Mouse (Mus musculus) adrenal gland, postnatal 10 days (tissue): ENCODE results near the gene Nop53. TPM values are rescaled to one million over a fixed set of nuclear protein-coding genes. Genes with fewer than 3 reads are reported as not detected.
A peak's percentile ranks its signal among the peaks of the same experiment; 100 is the strongest.
"Not testable (repeated sequence)": the region's sequence is repeated elsewhere in the genome, so short reads cannot be mapped to it uniquely, and the experiment has no call there.

Experiments used
- DNase-seq: peaks from one replicate; pipeline ENCODE4 v3.0.0; 2021; ENCODE audit warnings: mixed read lengths
- total RNA-seq, 2 experiments: library from RNA; stranded (reverse); gene quantifications; 2 replicates each; pipeline ENCODE4 v1.2.3; 2021

Gene Nop53
- total RNA-seq, 2 experiments from 2014 or later: 198 to 201 TPM

DNA sequence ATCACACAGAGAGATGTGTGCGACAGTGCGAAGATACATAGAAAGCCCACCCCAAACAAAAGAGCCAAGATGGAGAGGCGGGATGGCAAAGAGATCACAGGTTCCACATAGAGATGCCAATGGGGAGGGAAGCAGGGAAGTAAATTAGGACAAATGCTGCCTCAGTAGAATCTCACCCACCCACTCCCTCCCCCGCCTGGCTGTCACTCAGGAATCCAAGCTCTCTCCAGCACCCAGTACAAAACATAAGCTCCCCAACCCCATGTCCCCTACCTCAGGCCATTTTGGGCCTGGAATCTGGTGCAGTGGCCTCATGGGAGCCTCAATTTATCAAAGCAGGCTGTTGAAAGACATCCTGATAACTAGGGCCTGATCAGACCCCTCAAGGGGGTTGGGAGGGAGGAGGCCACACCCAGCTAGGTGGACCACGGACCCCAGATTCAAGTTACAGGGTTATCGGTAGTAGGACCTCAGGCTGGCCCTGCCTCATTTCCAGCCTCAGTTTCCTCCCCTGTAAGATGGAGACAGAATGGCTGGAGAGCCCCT, 25.2 kb downstream of the Nop53 start:
- DNase-seq: no peak

DNA sequence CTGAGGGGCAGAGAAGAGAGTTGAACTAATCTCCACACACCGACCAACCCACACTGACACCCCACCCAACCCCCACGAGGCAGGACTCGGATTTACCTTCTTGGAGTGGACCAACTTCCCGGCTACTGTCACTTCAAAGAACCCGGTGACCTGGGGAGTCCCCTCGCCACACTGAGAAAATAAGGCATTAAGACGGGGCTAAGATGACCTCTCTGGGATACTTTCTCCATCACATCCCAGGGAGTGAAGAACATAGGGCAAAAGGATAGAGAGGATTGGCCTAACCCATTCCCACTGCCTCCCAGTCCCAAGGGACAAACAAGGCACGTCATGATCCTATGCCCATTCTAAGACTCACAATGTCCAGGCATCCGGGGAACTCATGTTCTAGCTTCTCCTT, 25.9 kb downstream of the Nop53 start:
- no peak for DNase-seq

DNA sequence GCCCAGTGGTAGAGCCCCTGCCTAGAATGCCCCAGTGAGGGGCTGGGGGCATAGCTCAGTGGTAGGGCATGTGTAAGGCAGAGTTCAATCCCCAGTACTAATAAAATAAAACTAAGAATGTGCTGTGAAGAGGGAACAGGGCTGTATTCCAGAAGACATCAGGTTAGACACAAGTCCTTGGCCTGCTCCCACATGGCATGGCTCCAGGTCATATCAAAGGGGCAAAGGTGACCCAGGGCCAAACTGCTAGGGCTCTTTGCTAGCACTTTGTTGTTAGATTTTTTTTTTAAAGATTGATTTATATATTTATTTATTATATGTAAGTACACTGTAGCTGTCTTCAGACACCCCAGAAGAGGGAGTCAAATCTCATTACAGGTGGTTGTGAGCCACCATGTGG, 27.5 kb downstream of the Nop53 start:
- DNase-seq: peak; percentile 65

DNA sequence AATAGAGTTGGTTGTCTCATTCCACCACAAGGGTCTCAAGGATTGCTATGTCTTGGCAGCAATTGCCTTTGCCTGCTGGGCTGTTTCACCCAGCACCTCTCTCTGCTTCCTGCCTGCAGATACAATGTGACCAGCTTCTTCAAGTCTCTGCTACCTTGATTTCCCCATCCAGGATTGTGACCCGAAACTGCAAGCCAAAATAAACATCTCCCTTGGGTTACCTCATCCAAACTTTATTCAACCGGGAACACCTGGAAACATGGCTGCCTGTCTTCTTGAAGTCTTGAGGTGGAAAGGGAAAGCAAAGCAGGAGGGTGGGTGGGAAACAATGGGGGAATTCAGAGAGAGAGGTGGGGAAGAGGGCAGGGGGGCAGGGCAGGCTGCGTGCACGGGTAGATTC, 28.9 kb downstream of the Nop53 start:
- DNase-seq: no peak

DNA sequence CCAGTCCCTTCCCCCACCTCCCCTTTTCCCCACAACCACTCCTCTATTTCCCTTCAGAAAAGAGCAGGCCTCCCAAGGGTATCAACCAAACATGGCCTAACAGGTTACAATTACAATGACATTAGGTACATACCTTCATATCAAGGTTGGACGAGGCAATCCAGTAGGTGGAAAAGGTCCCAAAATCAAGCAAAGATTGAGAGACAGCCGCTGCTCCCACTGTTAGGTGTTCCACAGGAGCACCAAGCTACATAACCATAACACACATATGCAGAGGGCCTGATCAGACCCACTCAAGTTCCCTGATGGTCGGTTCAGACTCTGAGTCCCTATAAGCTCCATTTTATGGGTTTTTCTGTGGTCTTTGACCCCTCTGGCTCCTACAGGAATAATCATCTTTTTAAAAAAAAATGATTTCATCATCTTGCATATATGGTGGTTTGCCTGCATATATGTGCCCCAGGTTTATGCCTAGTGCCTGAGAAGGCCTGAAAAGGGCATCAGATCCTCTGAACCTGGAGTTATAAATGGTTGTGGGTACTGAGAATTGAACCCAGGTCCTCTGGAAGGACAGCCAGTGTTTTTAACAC, 29.6 kb downstream of the Nop53 start:
- no peak for DNase-seq

DNA sequence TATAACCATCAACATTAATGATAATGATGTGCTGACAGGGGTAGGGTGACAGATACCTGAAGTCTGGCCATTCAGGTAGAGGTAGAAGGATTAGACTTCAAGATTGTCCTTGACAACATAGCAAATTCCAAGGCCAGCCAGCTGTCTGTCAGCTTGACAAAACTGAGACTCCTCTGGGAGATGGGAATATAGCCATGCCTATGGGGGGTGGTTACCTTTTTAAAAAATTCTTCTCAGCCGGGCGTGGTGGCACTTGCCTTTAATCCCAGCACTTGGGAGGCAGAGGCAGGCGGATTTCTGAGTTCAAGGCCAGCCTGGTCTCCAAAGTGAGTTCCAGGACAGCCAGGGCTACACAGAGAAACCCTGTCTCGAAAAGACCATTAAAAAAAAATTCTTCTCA, 30.2 kb downstream of the Nop53 start:
- DNase-seq: not testable (repeated sequence)

DNA sequence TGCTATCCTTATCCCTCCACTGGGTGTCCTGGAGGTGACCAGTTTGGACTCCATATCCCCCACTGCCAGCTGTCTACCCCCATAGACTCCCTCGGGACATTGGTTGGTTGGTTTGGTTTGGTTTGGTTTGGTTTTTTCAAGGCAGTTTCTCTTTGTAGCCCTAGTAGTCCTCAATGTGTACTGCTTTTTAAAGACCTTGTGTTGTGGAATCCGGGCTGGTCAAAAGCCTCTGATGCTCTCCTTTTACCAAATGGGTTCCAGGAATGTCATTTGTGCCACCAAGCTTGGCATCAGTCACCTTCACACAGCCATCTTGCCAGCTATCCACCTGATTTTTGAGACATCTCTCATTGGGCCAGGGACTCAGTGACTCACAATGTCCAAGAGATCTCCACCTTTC, 31.1 kb downstream of the Nop53 start:
- no peak for DNase-seq

DNA sequence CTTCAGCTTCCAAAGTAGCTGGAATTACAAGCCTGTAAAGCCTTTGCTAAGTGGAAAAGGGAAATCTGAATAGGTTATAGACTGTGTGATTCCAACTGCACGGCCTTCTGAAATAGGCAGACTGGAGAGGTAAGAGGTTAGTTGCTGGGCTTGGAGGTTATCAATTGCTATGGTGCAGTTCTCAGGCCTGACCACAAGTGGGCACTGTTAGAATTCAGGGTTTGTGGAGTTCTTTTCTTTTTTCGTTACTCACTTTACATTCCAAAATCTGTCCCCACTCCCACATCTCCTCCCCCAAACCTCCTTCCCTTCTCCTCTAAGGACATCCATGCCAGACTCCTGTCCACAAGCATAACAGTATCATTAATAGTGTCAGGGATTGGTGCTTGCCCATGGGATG, 31.6 kb downstream of the Nop53 start:
- peak; percentile 59 for DNase-seq

DNA sequence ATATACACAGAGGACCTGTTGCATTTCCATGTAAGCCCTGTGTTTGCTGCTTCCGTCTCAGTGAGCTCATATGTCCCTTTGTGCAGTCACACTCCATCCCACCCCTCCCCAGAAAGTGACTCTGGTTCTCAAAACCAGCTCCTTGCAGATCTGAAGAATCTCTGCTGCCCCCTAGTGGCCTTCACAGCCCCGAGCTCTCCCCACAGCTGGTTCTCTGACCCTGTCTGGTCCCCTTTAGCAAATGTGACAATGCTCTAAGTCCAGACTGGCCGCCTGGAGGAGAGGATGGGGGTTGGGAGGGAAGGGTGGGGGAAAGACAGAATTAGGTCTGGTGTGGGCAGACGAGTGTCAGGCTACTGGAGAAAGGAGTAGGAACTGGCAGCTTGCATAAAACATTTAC, 33.7 kb downstream of the Nop53 start:
- peak; percentile 87 for DNase-seq

DNA sequence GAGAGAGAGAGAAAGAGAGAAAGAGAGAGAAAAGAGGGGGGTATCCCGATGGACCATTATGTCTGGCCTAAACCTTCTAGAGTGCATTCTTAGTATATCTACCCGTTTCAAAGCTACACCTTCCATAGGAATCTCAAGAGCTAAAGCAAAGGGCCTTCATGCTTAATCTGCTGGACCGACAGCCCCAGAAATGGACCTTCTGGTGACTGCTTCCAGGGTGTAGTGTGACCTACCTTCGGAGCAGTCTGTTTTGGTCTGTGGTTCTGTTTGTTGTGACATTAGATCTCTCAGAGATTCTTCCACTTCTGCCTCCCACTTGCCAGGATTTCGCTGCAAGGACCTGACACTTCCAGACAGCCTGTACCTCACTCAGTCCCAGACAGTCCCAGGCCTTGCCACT, 35.4 kb downstream of the Nop53 start:
- DNase-seq: no peak

DNA sequence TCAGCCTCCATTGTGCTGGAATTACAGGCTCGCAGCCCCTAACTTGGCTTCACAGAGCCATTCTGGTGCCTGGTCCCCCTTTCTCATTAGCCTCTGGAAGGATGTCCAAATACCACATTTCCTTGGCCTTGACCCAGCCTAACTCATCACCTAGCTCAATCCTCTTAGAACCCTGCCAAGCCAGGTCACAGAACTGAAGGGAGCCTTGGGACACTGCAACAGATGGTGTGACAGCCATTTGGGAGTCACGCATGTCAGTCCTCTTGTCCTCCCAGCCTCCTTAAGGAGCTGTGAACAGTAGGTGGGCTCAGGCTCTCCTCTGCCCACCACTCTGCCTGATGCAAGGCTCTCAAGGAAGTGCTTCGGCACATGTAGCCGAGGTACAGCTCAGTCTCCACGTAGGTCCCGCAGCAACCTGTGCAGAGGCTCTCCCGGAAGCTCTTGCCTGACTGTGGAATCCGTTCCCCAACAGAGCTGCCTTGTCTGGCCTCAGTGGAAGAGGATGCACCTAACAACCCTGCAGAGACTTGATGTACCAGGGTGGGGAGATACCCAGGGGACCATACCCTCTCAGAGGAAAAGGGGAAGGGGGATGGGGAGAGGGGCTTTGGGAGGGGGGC, 37.8 kb downstream of the Nop53 start:
- DNase-seq: no peak

DNA sequence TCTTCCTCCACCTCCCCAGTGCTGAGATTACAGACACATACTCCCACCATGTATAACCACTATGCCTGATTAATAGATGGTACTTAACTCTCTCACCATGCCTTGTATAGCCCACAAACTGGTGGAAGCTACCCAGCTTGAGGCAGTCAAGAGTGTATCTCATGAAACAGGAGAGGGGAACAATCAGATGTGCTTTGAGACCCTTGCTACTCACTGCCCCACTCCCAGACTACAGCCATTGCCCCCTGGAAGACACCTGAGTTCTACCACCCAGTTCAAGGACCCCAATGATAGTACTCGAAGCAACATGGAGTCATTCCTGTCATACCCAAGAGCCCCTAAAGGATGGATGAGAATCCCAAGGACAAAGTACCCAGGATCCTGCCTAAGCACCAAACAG, 39.3 kb downstream of the Nop53 start:
- DNase-seq: no peak

DNA sequence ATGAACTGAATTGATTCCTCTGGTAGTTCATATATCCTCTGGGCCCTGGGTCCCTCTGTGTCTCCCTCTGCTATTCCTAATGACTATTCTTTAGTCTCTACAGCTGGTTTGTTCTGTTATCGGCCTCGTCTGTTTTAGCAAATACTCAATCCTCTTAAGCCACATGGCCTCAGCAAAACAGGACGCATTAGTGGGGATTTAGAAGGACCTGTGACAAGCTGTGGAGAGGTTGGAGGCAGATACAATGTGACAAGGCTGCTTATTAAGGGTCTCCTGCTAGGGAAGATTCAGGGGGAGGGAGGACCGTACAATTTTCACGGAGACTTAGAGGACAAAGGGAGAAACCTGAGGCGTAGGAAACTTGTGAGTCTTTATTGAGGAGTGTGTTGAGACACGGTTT, 40.0 kb downstream of the Nop53 start:
- DNase-seq: no peak

DNA sequence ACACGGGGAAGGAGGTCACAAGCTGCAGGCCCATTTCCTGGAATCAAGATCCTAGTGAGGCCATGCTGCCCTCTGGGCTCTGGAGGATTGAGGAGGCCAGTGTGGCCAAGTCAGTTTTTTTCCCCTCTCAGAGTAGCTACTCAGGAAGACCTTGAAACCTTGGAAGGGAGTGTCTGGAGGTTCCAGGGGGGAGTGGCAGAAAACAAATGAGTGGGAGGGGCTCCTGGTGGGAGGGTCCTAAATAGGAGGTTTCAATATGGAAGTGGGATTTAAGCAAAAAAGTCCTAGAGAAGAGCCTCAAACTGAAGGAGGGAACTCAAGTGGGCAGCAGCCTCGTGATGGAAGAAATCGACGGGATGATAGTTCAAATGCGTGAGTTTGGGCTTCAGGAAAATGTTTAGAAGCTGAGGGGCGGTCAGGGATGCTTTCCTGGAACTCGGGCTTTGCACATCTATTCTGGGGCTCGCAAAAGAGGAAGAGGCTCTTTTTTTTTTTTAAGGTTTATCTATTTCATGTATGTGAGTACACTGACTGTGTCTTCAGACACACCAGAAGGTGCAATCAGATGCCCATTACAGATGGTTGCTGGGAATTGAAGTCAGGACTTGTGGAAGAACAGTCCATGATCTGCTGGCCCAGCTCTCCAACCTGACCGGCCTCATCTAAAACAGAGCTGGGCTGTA, 44.4 kb downstream of the Nop53 start:
- no peak for DNase-seq

DNA sequence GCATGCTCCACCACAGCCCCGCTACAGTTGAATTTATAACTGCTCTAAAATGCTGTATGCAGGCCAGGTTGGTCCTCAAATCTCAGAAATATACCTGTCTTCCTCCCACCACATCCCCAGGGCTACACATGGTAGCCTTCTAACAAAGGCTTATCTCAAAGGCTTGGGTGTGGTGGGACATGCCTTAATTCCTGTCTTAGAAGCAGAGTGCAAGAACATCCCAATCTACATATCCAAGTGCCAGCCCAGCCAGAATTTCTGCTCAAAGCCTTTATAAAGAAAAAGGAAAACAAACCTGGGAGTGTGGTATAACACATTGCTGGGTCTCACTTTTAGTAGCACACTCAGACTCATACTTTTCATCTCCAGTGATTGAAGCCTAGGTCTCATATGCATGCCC, 51.6 kb downstream of the Nop53 start:
- no peak for DNase-seq

Other genes starting within 250 kb of the Nop53 start
- gene Obox5, start 195.9 kb downstream of the Nop53 start, total RNA-seq: not detected
- gene Obox6, start 106.4 kb downstream of the Nop53 start, total RNA-seq: not detected
- gene Crx, start 66.1 kb downstream of the Nop53 start, total RNA-seq: not detected
- under 1 TPM in 1 of 2 experiments, not detected in 1; 0.42 TPM for gene Crxos, start 63.5 kb downstream of the Nop53 start, total RNA-seq
- gene Selenow, start 23.7 kb downstream of the Nop53 start, total RNA-seq: 100 to 1,000 TPM; 187 to 228 TPM
- 100 to 1,000 TPM; 140 to 156 TPM for gene Ehd2, start 21.5 kb upstream of the Nop53 start, total RNA-seq
- gene Bicra, start 101.8 kb upstream of the Nop53 start, total RNA-seq: 10 to 100 TPM in 1 of 2 experiments, 1 to 10 TPM in 1; 8.5 to 11.0 TPM
- gene Zfp541, start 115.7 kb upstream of the Nop53 start, total RNA-seq: under 1 TPM; 0.09 TPM
- 100 to 1,000 TPM; 106 to 109 TPM for gene Napa, start 152.4 kb upstream of the Nop53 start, total RNA-seq
- gene Kptn, start 173.8 kb upstream of the Nop53 start, total RNA-seq: 10 to 100 TPM; 24.9 to 25.4 TPM
- 1 to 10 TPM; 3.0 to 3.8 TPM for gene Slc8a2, start 183.8 kb upstream of the Nop53 start, total RNA-seq
- gene Meis3, start 229.0 kb upstream of the Nop53 start, total RNA-seq: 10 to 100 TPM in 1 of 2 experiments, 1 to 10 TPM in 1; 9.6 to 12.2 TPM